Mouse (Mus musculus): ENCODE results near the gene Mien1. TPM values are rescaled to one million over a fixed set of nuclear protein-coding genes. Genes with fewer than 3 reads are reported as not detected.

Mien1 gene
- total RNA-seq, 2 experiments from 2014 or later: 48.9 to 52.1 TPM

GRCm38 (mm10) chr11:98392034-98392433 is 46.8 kb downstream of the Mien1 start:
- no peak for DNase-seq
- intact Hi-C loops (cut with DNase I): no loop called here

GRCm38 (mm10) chr11:98390141-98390540 is 48.6 kb downstream of the Mien1 start:
- no peak for DNase-seq
- intact Hi-C loops (cut with DNase I): no loop called here

GRCm38 (mm10) chr11:98389221-98389780 is 49.5 kb downstream of the Mien1 start:
- intact Hi-C loops (cut with DNase I): loop anchor here (1.0 to 2.0 kb wide), 2 partner anchors 18 to 47 kb away; no protein-coding TSS in a partner anchor
- DNase-seq: peak; percentile 70 to 73

DNA sequence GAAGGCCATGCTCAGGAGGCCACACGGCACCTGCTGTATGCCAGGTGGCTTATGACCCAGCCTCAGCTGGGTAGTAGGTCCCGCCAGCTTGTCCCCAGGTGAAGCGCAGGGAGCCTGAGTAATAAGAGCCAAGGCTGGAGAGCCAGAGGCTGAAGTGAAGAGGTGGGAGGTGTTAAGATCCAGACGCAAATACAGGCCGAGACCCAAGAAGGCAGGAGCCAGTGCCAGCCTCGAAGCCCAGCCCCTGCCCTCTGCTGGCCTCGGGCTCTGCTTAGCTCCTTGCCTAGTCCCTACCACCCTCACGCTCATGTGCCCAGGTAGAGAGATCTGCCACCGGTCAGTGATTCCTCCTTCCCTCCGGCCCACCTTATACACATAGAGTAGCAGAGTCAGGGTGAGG is 50.5 kb downstream of the Mien1 start:
- intact Hi-C loops (cut with DNase I): loop anchor here (2.0 kb wide), 1 partner anchor 17 kb away; no protein-coding TSS in a partner anchor
- DNase-seq: no peak

Other genes with a start within 250 kb of the Mien1 start
- gene Med1, start 245.7 kb downstream of the Mien1 start, total RNA-seq (2021): 10 to 100 TPM; 45.9 to 46.5 TPM
- gene Cdk12, start 235.9 kb downstream of the Mien1 start, total RNA-seq (2021): 10 to 100 TPM; 31.6 to 32.7 TPM
- gene Neurod2, start 109.3 kb downstream of the Mien1 start, total RNA-seq (2021): not detected
- 1 to 10 TPM; 2.7 to 4.0 TPM for gene Ppp1r1b, start 90.6 kb downstream of the Mien1 start, total RNA-seq (2021)
- 10 to 100 TPM; 23.9 to 24.5 TPM for gene Stard3, start 80.6 kb downstream of the Mien1 start, total RNA-seq (2021)
- 100 to 1,000 TPM; 469 to 500 TPM for gene Tcap, start 55.2 kb downstream of the Mien1 start, total RNA-seq (2021)
- gene Pnmt, start 52.5 kb downstream of the Mien1 start, total RNA-seq (2021): under 1 TPM in 1 of 2 experiments, not detected in 1; 0.31 TPM
- gene Pgap3, start 38.5 kb downstream of the Mien1 start, total RNA-seq (2021): 10 to 100 TPM; 14.5 to 17.8 TPM
- gene Erbb2, start 26.5 kb downstream of the Mien1 start, total RNA-seq (2021): 10 to 100 TPM; 12.7 to 19.3 TPM
- gene Grb7, start 7.4 kb upstream of the Mien1 start, total RNA-seq (2021): not detected
- gene Ikzf3, start 107.0 kb upstream of the Mien1 start, total RNA-seq (2021): under 1 TPM; 0.84 to 0.98 TPM
- not detected for gene Zpbp2, start 112.1 kb upstream of the Mien1 start, total RNA-seq (2021)
- gene Ormdl3, start 148.4 kb upstream of the Mien1 start, total RNA-seq (2021): 10 to 100 TPM; 46.6 to 48.9 TPM
- not detected for gene Lrrc3c, start 159.3 kb upstream of the Mien1 start, total RNA-seq (2021)
- gene Gm12355, start 186.7 kb upstream of the Mien1 start, total RNA-seq (2021): 10 to 100 TPM; 15.6 to 18.0 TPM
- 1 to 10 TPM; 4.0 to 5.3 TPM for gene Gsdma3, start 187.4 kb upstream of the Mien1 start, total RNA-seq (2021)
- under 1 TPM; 0.24 to 0.30 TPM for gene Gsdma2, start 207.8 kb upstream of the Mien1 start, total RNA-seq (2021)
- gene Gsdma, start 225.4 kb upstream of the Mien1 start, total RNA-seq (2021): not detected
- 100 to 1,000 TPM; 131 to 132 TPM for gene Psmd3, start 243.6 kb upstream of the Mien1 start, total RNA-seq (2021)

Data from heart, postnatal 10 days (tissue).